Mouse (Mus musculus) midbrain, embryonic 13.5 days (tissue): Measurements from ENCODE around the gene Dvl1. TPM values are rescaled to one million over a fixed set of nuclear protein-coding genes. Genes with fewer than 3 reads are reported as not detected.

Source experiments
- ATAC-seq: fragments of 200-750 bp; cut with Nextera tagmentation; 2 replicates; pipeline ENCODE4 v1.8.0; 2017; ENCODE audit warnings: mild to moderate bottlenecking, moderate TSS enrichment, moderate library complexity
- H3K27ac ChIP-seq: fragments of 300-500 bp; sonication (generic); 2 replicates; pipeline ENCODE4 v1.5.1; 2015; ENCODE audit warnings: inconsistent platforms, mild to moderate bottlenecking, moderate library complexity
- H3K27me3 ChIP-seq: fragments of 300-500 bp; sonication (generic); 2 replicates; pipeline ENCODE4 v1.6.1; 2015; ENCODE audit warnings: mild to moderate bottlenecking, inconsistent platforms
- H3K36me3 ChIP-seq: fragments of 300-500 bp; sonication (generic); 2 replicates; pipeline ENCODE4 v1.6.1; 2015; ENCODE audit warnings: mild to moderate bottlenecking, inconsistent platforms
- H3K4me1 ChIP-seq: fragments of 300-500 bp; sonication (generic); replicated peaks from 2 replicates; pipeline ENCODE4 v1.6.1; 2015; ENCODE audit warnings: inconsistent platforms
- H3K4me2 ChIP-seq: fragments of 300-500 bp; sonication (generic); replicated peaks from 2 replicates; pipeline ENCODE4 v1.6.1; 2015; ENCODE audit warnings: moderate library complexity, mild to moderate bottlenecking, inconsistent platforms
- H3K4me3 ChIP-seq: fragments of 300-500 bp; sonication (generic); replicated peaks from 2 replicates; pipeline ENCODE4 v1.5.1; 2015; ENCODE audit warnings: mild to moderate bottlenecking, inconsistent platforms
- H3K9ac ChIP-seq: fragments of 300-500 bp; sonication (generic); replicated peaks from 2 replicates; pipeline ENCODE4 v1.6.1; 2015; ENCODE audit warnings: mild to moderate bottlenecking, inconsistent platforms
- H3K9me3 ChIP-seq: fragments of 300-500 bp; sonication (generic); 2 replicates; pipeline ENCODE4 v1.6.1; 2016; ENCODE audit warnings: mild to moderate bottlenecking, inconsistent platforms
- WGBS: fragments of 180-500 bp; shearing (Covaris S2); methylation state at CpG from one replicate; pipeline ENCODE4 v1.1.7; 2015; 5-methylcytosine and 5-hydroxymethylcytosine counted together
- polyA plus RNA-seq: library from polyadenylated mRNA; unstranded; fragments of >200 nt; fragmentation: Nextera tagmentation; extraction: Ambion mirVana; gene quantifications from 2 replicates; pipeline ENCODE4 v1.2.1, GENCODE M21; 2015

The Dvl1 gene
- polyA plus RNA-seq, 1 experiment from 2014 or later: 8.4 TPM

DNA sequence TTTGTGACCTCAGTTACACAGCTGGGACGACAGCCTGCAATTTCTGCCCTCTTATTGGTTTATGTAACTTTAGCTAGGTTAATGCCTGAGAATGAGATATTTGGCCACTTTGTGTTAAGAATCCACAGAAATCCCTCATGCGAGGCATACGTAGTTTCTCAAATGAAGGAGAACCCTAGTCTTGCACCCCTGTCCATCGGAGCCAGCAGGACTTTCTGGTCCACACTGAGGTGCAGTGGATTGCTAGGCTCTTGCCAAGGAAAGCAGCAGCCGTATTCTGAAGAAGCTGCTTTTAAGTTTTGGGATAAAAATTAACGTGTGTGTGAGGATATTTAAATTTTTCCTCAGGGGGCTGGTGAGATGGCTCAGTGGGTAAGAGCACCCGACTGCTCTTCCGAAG, 16.6 kb upstream of the Dvl1 start:
- Histone ChIP-seq H3K9me3 (no peaks in the 10 kb centered on the region), H3K4me3 (peak overlapping the region; percentile 92), H3K9ac (0 out of 2 replicates have a peak overlapping the region, but pooled peaks have one; percentile 41), H3K4me2 (peak overlapping the region; percentile 96), H3K36me3 (peaks cover 27% of the 10 kb centered on the region), H3K27ac (peak overlapping the region; percentile 87), H3K4me1 (peaks cover 25% of the 10 kb centered on the region), H3K27me3 (no peaks in the 10 kb centered on the region)
- WGBS: 58% methylated on average over 8 of the region's 8 CpGs
- no peak for ATAC-seq

DNA sequence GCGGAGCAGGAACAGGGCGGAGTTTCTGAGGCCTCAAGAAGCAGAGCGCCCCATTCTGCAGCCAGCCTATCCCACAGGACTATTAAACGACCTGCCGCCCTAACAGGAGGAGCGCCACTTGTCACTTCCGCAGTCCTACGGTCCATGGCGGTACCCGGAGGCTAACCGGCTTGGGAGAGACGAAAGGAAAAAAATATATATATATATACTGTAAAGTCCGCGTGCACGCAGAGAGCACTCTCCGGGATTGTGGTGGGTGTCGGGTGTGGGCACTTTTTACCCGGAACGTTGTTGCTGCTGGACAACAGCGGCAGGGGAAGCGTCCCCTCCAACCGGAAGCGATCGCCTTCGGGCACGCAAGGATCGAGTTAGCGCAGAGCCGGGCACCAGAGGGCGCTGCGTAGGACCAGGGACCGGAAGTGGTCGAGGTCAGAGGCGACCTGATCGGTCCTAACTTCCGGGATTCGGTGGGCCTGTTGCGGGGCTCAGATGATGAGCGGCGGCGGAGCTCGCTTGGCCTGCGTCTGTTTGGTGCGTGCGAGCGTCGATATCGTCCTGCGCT, 15.9 kb upstream of the Dvl1 start, which contains the start of gene Aurkaip1:
Gene Aurkaip1 (plus strand): TSS at position 68 of the 562 bp plus-strand sequence.
- Histone ChIP-seq H3K27ac (peak within 1 kb of the TSS; percentile 87), H3K36me3 (peaks cover 27% of the 10 kb centered on the region), H3K4me2 (peak within 1 kb of the TSS; percentile 96), H3K4me1 (peaks cover 25% of the 10 kb centered on the region), H3K27me3 (no peaks in the 10 kb centered on the region), H3K4me3 (peak within 1 kb of the TSS; percentile 92), H3K9ac (peak within 1 kb of the TSS; percentile 90), H3K9me3 (no peaks in the 10 kb centered on the region)
- WGBS: 0% methylated on average over 49 of the region's 49 CpGs
- ATAC-seq: peak; percentile 95

DNA sequence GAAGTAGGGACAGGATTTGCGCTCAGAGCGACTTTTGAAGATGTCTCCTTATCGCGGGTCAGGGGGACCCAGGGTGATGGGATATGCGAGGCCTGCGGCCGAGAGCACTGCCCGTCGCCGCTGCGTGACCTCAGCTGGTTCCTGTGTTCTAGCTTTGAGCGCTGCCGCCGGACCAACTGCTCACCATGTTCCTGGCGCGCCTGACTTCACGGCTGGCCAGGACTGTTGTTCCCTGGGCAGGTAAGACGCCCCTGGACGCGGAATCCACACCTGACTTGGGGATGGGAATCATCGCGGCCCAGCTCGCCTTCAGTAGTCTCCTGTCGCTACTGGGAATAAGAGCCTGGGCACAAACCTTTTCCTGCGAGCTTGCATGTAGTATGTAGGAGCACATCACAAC, 15.4 kb upstream of the Dvl1 start:
- no peak; the same call in 1 of the 2 replicates for ATAC-seq
- WGBS: 1% methylated on average over 25 of the region's 25 CpGs

DNA sequence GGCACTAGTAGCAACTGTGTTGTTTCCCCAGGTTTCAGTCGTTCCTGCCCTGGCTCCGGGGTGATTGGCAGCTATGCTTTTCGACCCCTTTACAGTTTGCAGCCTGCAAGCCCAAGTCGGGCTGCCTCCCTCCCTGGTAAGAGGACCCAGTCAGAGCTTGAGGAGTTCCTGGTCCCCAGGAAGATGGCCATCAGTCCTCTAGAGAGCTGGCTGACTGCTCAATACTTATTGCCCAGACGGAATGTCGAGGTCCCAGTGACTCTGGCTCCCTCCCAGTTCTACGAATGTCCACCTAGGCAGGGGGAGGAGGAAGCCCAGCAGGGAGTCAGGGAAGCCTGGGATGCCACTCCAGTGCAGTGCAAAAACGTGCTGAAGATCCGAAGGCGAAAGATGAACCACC, 14.9 kb upstream of the Dvl1 start:
- 60% methylated on average over 10 of the region's 10 CpGs for WGBS
- peak overlapping the region; percentile 92 for H3K4me3 ChIP-seq

More for the DNA sequence above, 15.4 kb upstream of the Dvl1 start:
- H3K4me2 ChIP-seq: peak overlapping the region; percentile 96
- peak overlapping the region; percentile 87 for H3K27ac ChIP-seq
- H3K36me3 ChIP-seq: peaks cover 22% of the 10 kb centered on the region
- H3K9me3 ChIP-seq: no peaks in the 10 kb centered on the region
- peaks cover 25% of the 10 kb centered on the region for H3K4me1 ChIP-seq
- H3K27me3 ChIP-seq: no peaks in the 10 kb centered on the region
- peak overlapping the region; percentile 90 for H3K9ac ChIP-seq
- H3K4me3 ChIP-seq: peak overlapping the region; percentile 92

DNA sequence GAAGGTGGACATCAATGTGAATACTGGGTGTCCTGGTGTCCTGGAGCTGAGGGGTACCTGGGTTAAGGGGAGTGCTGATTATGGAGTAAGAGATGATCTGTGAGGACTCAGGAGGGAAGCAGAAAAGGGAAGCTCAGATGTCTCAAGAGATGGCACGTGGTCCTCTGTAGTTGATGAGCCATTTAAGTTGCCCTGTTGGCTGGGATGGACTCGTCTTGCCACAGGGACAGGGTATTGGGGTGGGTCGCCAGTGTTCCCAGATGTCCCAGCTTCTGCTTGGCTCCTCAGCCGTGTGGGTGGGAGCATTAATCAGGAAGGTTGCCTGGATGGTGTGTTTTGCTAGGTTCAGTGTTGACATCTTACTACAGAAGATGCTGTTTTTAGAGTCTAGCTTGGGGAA, 14.0 kb upstream of the Dvl1 start:
- H3K27me3 ChIP-seq: no peaks in the 10 kb centered on the region
- peaks cover 25% of the 10 kb centered on the region for H3K4me1 ChIP-seq
- no peak overlapping the region; the same call in 1 of the 2 replicates for H3K4me2 ChIP-seq
- H3K4me3 ChIP-seq: peak overlapping the region; percentile 92; the same call in 1 of the 2 replicates
- peaks cover 12% of the 10 kb centered on the region; the same call in 1 of the 2 replicates for H3K36me3 ChIP-seq
- 90% methylated on average over 4 of the region's 4 CpGs for WGBS
- no peaks in the 10 kb centered on the region for H3K9me3 ChIP-seq
- no peak overlapping the region for H3K27ac ChIP-seq
- ATAC-seq: no peak
- no peak overlapping the region for H3K9ac ChIP-seq

More for the DNA sequence above, 14.9 kb upstream of the Dvl1 start:
- H3K9ac ChIP-seq: peak overlapping the region; percentile 90
- H3K27me3 ChIP-seq: no peaks in the 10 kb centered on the region
- H3K4me2 ChIP-seq: peak overlapping the region; percentile 96
- H3K4me1 ChIP-seq: peaks cover 25% of the 10 kb centered on the region
- no peak overlapping the region for H3K27ac ChIP-seq
- peaks cover 20% of the 10 kb centered on the region for H3K36me3 ChIP-seq
- H3K9me3 ChIP-seq: no peaks in the 10 kb centered on the region
- ATAC-seq: no peak

DNA sequence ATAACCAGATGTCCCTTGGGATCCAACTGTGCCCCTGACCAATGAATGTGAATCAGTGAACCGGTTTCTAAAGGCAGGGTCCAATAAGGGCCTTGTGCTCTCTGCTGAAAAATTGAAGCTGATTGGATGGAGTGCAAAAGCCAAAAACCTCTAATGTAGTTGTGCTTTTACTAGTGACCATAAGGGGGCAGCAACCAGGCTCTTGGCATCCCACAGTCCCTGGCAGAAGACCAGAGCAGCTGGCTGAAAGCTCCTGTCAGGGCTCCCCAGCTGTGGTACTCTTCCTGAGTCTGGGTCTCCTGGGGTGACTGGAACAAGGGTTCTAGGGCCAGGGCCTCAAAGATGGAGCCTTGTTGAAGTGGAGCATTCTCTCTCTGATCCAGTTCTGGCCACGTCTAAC, 13.4 kb upstream of the Dvl1 start:
- Histone ChIP-seq H3K27ac (peak overlapping the region; percentile 44; the same call in 1 of the 2 replicates), H3K36me3 (peaks cover 12% of the 10 kb centered on the region; the same call in 1 of the 2 replicates), H3K27me3 (no peaks in the 10 kb centered on the region), H3K9ac (no peak overlapping the region), H3K4me3 (no peak overlapping the region), H3K4me2 (no peak overlapping the region; the same call in 1 of the 2 replicates), H3K4me1 (peaks cover 25% of the 10 kb centered on the region), H3K9me3 (no peaks in the 10 kb centered on the region)
- peak; percentile 41; the same call in 1 of the 2 replicates for ATAC-seq
- WGBS: 41% methylated on average over 2 of the region's 2 CpGs

DNA sequence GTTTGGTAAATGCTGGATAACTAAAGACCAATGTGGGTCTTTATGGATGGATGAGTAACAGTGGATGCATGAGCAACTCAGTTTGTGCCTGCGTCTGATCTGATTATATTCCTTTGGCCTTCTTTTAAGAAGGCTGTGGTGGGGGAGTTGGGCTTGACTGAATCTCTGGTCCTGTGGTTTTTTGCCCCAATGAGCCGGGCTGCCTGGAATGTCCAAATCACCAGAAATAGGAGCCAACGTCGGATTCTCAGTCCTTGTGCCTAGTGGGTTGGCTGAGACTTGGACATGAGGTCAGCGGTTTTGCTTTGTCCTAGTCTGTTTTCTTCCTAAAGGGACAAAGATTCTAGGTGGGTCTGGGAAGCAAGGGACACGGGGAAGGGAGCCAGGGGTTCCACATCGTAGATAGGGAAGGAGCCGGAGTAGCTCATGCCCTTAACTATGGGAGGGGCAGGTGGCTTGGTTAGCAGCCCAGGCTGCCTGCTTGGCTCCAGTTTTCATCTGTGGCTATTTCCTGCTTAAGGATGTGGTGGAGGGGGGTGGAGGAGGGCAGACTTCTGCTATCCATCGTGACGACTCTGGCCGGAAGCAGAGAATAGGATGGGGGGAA, 9.7 kb upstream of the Dvl1 start:
- no peak overlapping the region for H3K9ac ChIP-seq
- no peaks in the 10 kb centered on the region for H3K9me3 ChIP-seq
- H3K4me3 ChIP-seq: no peak overlapping the region
- peaks cover 12% of the 10 kb centered on the region; the same call in 1 of the 2 replicates for H3K36me3 ChIP-seq
- no peak overlapping the region for H3K27ac ChIP-seq
- peaks cover 43% of the 10 kb centered on the region for H3K4me1 ChIP-seq
- H3K4me2 ChIP-seq: no peak overlapping the region
- no peak for ATAC-seq
- 80% methylated on average over 11 of the region's 11 CpGs for WGBS
- H3K27me3 ChIP-seq: peaks cover 16% of the 10 kb centered on the region

DNA sequence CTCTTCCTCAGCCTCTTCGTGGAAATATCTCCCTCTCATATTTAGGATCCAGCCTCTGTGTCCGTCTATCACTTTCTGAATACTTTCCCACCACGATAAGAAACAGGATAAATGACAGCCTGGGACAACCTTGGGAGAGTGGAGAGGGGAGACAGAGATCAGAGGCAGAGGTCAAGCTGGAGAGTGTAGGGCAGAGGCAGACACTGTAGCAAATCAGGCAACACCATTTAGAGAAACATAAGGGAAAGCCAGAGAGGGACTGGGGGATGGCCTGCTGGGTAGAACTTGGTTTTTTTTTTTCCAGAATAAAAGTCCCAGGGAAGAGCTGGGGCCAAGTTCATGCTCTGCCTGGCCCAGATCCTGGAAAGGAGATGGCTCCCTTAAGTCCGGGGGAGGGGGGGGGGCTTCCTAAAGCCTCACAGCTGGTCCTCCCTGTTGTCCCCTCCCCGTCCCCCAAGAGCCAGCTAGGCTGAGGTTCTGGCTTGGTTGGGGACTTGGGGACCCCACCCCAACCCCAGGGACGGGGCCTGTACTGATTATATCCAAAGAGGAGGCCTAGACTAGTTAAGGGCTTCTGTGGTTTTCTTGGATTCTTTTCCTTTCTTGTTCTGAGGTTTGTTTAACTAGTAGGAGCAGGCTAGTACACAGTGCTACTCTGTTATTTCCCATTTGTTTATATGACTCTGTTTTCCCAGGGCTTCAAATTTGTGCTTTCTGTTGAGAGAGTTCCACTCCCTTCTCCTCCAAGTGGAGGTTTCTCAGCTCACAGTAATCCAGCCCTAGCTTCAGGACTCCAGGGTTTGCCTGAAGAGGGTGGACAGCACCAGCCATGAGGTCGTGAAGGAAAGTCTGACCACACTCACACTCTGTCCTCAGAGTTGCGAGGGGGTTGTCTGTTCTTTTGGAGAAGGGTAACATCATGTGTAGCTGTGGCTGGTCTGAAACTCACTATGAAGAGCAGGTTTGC, 8.7 kb upstream of the Dvl1 start:
- H3K27ac ChIP-seq: no peak overlapping the region
- H3K9ac ChIP-seq: no peak overlapping the region
- no peaks in the 10 kb centered on the region for H3K9me3 ChIP-seq
- H3K36me3 ChIP-seq: 0 out of 2 replicates have a peak, but pooled peaks cover 6% of the 10 kb centered on the region
- ATAC-seq: no peak
- H3K4me1 ChIP-seq: peaks cover 34% of the 10 kb centered on the region
- no peak overlapping the region for H3K4me3 ChIP-seq
- WGBS: 62% methylated on average over 8 of the region's 8 CpGs
- H3K4me2 ChIP-seq: no peak overlapping the region
- H3K27me3 ChIP-seq: peaks cover 21% of the 10 kb centered on the region

DNA sequence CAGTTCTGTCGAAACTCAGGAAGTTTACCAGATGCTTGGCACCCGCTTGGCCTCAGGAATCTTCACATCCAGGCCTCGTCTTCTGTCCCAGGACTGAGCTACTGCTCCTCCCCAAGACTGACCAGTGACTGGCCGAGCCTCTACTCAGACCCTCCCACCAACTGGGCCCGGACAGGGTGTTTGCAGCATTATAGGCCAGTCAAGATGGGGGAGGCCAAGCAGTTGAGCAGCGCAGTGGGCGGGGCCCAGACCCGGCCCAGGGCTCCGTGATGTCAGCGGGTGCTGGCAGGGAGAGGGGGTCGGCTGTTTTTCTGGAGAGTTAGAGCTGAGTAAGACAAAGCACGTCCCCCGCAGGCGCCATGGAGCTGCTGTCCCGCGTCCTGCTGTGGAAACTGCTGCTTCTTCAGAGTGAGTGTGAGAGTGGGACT, 7.7 kb upstream of the Dvl1 start, which contains the start of gene Mxra8:
Gene Mxra8 (plus strand): TSS at position 198 of the 428 bp plus-strand sequence.
- H3K27ac ChIP-seq: peak within 1 kb of the TSS; percentile 30; the same call in 1 of the 2 replicates
- H3K9ac ChIP-seq: peak within 1 kb of the TSS; percentile 56

DNA sequence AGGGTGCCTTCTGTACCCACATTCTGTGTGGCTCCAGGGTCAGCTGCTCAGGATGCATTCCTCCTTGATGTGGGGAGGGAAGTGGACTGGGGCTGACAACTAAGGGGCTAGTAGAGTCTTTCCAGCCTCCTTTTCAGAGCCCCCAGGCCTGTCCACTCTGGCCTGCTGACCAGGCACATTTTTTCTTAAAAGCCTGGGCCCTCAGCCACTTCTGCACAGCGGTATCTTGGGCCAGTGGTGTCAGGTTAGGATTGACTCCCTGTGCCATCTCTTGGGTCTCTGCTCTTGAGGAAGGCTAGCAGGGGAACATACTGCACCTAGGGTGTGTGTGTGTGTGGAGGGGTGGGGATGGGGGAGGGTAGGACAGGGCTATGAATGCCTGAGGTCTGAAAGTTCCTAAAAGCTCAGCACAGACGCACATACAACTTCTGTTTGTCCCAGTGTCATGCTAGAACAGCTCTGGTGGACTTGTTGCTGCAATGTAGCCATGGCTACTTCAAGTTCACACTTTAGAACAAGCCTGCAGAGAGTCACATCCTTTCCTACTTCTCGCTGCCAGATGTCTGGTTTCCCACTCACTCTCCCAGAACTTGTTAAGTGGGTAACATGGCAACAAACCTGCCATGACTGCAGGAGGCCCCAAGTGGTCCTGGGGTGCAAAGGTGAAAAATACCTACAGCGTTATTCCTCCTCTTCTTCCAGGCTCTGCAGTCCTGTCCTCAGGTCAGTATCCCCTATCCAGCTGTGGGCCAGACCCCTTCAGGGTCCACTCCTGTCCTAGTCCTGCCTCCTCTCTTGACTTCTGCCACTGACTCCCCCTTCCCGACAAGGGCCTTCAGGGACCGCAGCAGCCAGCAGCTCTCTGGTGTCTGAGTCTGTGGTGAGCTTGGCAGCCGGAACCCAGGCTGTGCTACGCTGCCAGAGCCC, 6.9 kb upstream of the Dvl1 start:
- Histone ChIP-seq H3K27me3 (peaks cover 21% of the 10 kb centered on the region), H3K36me3 (0 out of 2 replicates have a peak, but pooled peaks cover 3% of the 10 kb centered on the region), H3K4me1 (peaks cover 25% of the 10 kb centered on the region), H3K9ac (peak overlapping the region; percentile 56), H3K4me3 (peak overlapping the region; percentile 35), H3K27ac (peak overlapping the region; percentile 30; the same call in 1 of the 2 replicates), H3K9me3 (no peaks in the 10 kb centered on the region), H3K4me2 (peak overlapping the region; percentile 60)
- peak; percentile 4; the same call in 1 of the 2 replicates for ATAC-seq
- 11% methylated on average over 8 of the region's 8 CpGs for WGBS

More for the DNA sequence above, 7.7 kb upstream of the Dvl1 start, which contains the start of gene Mxra8:
- Histone ChIP-seq H3K4me3 (peak within 1 kb of the TSS; percentile 35), H3K9me3 (no peaks in the 10 kb centered on the region), H3K4me2 (peak within 1 kb of the TSS; percentile 60), H3K27me3 (peaks cover 21% of the 10 kb centered on the region), H3K36me3 (0 out of 2 replicates have a peak, but pooled peaks cover 3% of the 10 kb centered on the region), H3K4me1 (peaks cover 25% of the 10 kb centered on the region)
- 3% methylated on average over 16 of the region's 16 CpGs for WGBS
- peak; percentile 68 for ATAC-seq
